Mouse (Mus musculus) thymus, postnatal 0 days (tissue): ENCODE results near the gene Celf1. TPM values are rescaled to one million over a fixed set of nuclear protein-coding genes. Genes with fewer than 3 reads are reported as not detected.
"Not testable (repeated sequence)": the region's sequence is repeated elsewhere in the genome, so short reads cannot be mapped to it uniquely, and the experiment has no call there.

Source experiments
- DNase-seq: peaks from one replicate; pipeline ENCODE4 v3.0.0-alpha.2; 2015; ENCODE audit warnings: low spot score
- polyA plus RNA-seq: library from polyadenylated mRNA; unstranded; fragments of >200 nt; fragmentation: Nextera tagmentation; extraction: Ambion mirVana; gene quantifications from 2 replicates; pipeline ENCODE4 v1.2.1, GENCODE M21; 2015

Gene Celf1
- polyA plus RNA-seq, 1 experiment from 2014 or later: 65.4 TPM

- not testable (repeated sequence) for DNase-seq
These were observed 82.1 kb downstream of the Celf1 start for GRCm38 (mm10) chr2:91022266-91022665.

DNA sequence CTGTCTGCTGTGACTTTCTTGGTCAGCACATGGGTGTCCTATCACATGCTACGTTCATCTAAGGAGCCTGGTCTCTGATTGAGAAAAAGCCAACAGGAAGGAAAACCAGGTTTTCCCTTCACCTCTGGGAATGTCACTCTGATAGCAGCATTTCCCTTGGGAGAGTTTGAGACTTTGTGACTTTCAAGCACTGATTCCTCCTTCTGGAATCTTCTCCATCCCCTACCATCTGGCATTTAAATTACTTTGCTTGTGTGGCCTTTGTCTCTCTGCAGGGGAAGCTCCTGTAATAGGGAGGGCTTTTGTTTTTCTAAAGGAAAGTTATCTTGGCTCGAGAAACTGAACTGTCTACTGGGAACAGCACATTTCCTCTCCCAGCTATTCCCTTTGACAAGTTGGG is 82.9 kb downstream of the Celf1 start:
- DNase-seq: no peak

- DNase-seq: no peak
These were observed 83.8 kb downstream of the Celf1 start for GRCm38 (mm10) chr2:91023956-91024355.

DNA sequence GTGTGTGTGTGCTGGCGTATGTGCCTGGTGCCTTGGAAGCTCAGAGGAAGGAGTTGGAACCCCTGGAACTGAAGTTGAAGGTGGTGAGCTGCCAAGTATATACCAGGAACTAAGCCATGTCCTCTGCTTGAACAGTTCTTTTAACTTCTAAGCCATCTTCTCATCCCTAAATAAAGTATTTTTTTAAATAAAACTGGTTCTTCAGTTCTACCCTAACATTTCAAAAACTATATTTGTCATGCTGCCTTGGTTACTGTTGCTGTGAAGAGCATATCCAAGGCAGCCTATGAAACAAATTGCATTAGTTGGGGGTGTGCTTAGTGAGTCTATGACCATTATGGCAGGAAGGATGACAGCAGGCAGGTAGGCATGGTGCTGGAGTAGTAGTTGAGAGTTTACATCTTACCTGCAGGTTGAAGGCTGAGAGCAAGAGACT is 84.9 kb downstream of the Celf1 start:
- DNase-seq: no peak

DNA sequence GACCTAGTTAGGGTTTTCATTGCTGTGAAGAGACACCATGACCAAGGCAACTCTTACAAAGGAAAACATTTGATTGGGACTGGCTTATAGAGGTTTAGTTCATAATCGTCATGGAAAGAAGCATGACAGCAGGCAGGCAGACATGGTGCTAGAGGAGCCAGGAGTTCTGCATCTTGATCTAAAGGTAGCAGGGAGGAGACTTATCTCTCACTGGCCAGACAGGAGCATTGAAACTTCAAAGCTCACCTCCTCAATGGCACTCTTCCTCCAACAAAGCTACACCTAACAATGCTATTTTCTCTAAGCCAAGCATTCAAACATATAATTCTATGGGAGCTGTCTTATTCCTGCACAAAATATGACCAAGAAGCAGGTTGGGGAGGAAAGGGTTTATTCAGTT is 86.3 kb downstream of the Celf1 start:
- DNase-seq: no peak

GRCm38 (mm10) chr2:91027391-91028214 is 87.4 kb downstream of the Celf1 start:
- no peak for DNase-seq

GRCm38 (mm10) chr2:91031216-91031615 is 91.0 kb downstream of the Celf1 start:
- DNase-seq: no peak

GRCm38 (mm10) chr2:91033000-91033399 is 92.8 kb downstream of the Celf1 start:
- DNase-seq: peak; percentile 41

GRCm38 (mm10) chr2:91035385-91035784 is 95.2 kb downstream of the Celf1 start, which contains the start of gene Rapsn:
Gene Rapsn (plus strand): TSS chr2:91035620.
- no peak for DNase-seq

- no peak for DNase-seq
These were observed 101.6 kb downstream of the Celf1 start for GRCm38 (mm10) chr2:91041786-91042185.

- DNase-seq: peak; percentile 79
These were observed 102.6 kb downstream of the Celf1 start for GRCm38 (mm10) chr2:91042651-91043398.

GRCm38 (mm10) chr2:91044727-91045126 is 104.5 kb downstream of the Celf1 start:
- DNase-seq: no peak

- DNase-seq: not testable (repeated sequence)
These were observed 105.6 kb downstream of the Celf1 start for GRCm38 (mm10) chr2:91045805-91046204.

GRCm38 (mm10) chr2:91047359-91047758 is 107.2 kb downstream of the Celf1 start:
- no peak for DNase-seq

GRCm38 (mm10) chr2:91051917-91052316 is 111.7 kb downstream of the Celf1 start:
- DNase-seq: no peak

DNA sequence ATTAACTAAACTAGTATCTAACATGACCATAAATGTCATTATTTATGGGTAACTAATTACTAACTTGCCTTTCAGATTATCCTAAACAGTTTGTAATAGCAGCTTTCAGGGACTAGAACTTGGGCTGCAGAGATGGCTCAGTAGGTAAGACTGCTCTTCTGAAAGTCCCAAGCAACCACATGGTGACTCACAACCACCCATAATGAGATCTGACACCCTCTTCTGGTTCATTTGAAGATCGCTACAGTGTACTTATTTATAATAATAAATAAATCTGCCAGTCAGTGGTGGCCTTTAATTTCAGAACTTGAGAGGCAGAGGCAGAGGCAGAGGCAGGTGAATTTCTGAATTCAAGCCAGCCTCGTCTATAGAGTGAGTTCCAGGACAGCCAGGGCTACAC is 112.6 kb downstream of the Celf1 start:
- DNase-seq: no peak

GRCm38 (mm10) chr2:91053181-91053933 is 113.2 kb downstream of the Celf1 start:
- DNase-seq: no peak

- DNase-seq: peak; percentile 94
These were observed 113.8 kb downstream of the Celf1 start, which contains the start of gene Psmc3 for GRCm38 (mm10) chr2:91053934-91054382. Gene Psmc3 (plus strand): TSS chr2:91054009.

- DNase-seq: no peak
These were observed 118.3 kb downstream of the Celf1 start for GRCm38 (mm10) chr2:91058435-91058834.

- DNase-seq: no peak
These were observed 119.2 kb downstream of the Celf1 start for GRCm38 (mm10) chr2:91059376-91059775.

- no peak for DNase-seq
These were observed 120.6 kb downstream of the Celf1 start for GRCm38 (mm10) chr2:91060544-91061355.
